Mouse (Mus musculus) megakaryocyte, embryonic 14.5 days (primary cell): ENCODE measurements around the gene Mgarp.
"Not testable (repeated sequence)": the region's sequence is repeated elsewhere in the genome, so short reads cannot be mapped to it uniquely, and the experiment has no call there.

Source experiments
- FLI1 ChIP-seq: IDR thresholded peaks from 2 replicates; pipeline ENCODE4 v1.6.1; 2012; ENCODE audit warnings: low read length, inconsistent platforms, mixed read lengths
- GATA1 ChIP-seq: IDR thresholded peaks from 3 replicates; pipeline ENCODE4 v1.6.1; 2012; ENCODE audit warnings: mixed read lengths, low read length, inconsistent platforms, borderline replicate concordance

- TF ChIP-seq GATA1, FLI1: not testable (repeated sequence)
These were observed 5.5 kb upstream of the Mgarp start for GRCm38 (mm10) chr3:51402054-51402453.
